Mouse (Mus musculus): ENCODE results near the gene C2cd4d. TPM values are rescaled to one million over a fixed set of nuclear protein-coding genes. Genes with fewer than 3 reads are reported as not detected.

Gene C2cd4d
- polyA plus RNA-seq, 1 experiment from 2014 or later, result 0.52 TPM

Other genes with a start within 250 kb of the C2cd4d start
- gene Gm10696, start 184.2 kb upstream of the C2cd4d start, polyA plus RNA-seq (2015; fragmentation: Nextera tagmentation; extraction: Ambion mirVana), result not detected in 2 replicates
- gene Gm5286, start 165.7 kb upstream of the C2cd4d start, polyA plus RNA-seq (2015; fragmentation: Nextera tagmentation; extraction: Ambion mirVana), result not detected in 2 replicates
- not detected in 2 replicates for gene Gm4778, start 98.4 kb upstream of the C2cd4d start, polyA plus RNA-seq (2015; fragmentation: Nextera tagmentation; extraction: Ambion mirVana)
- gene Them4, start 52.3 kb upstream of the C2cd4d start, polyA plus RNA-seq (2015; fragmentation: Nextera tagmentation; extraction: Ambion mirVana), result 10.6 and 10.8 TPM in 2 replicates
- gene Them5, start 20.3 kb upstream of the C2cd4d start, polyA plus RNA-seq (2015; fragmentation: Nextera tagmentation; extraction: Ambion mirVana), result not detected in 2 replicates
- 3.3 and 3.6 TPM in 2 replicates for gene Rorc, start 10.4 kb downstream of the C2cd4d start, polyA plus RNA-seq (2015; fragmentation: Nextera tagmentation; extraction: Ambion mirVana)
- 0.08 TPM in 2 replicates for gene Lingo4, start 36.1 kb downstream of the C2cd4d start, polyA plus RNA-seq (2015; fragmentation: Nextera tagmentation; extraction: Ambion mirVana)
- 8.6 and 8.8 TPM in 2 replicates for gene Tdrkh, start 50.8 kb downstream of the C2cd4d start, polyA plus RNA-seq (2015; fragmentation: Nextera tagmentation; extraction: Ambion mirVana)
- 59.8 and 62.9 TPM in 2 replicates for gene Mrpl9, start 80.9 kb downstream of the C2cd4d start, polyA plus RNA-seq (2015; fragmentation: Nextera tagmentation; extraction: Ambion mirVana)
- gene Oaz3, start 81.5 kb downstream of the C2cd4d start, polyA plus RNA-seq (2015; fragmentation: Nextera tagmentation; extraction: Ambion mirVana), result 0.27 and 0.38 TPM in 2 replicates
- gene Celf3, start 115.9 kb downstream of the C2cd4d start, polyA plus RNA-seq (2015; fragmentation: Nextera tagmentation; extraction: Ambion mirVana), result 1.5 and 1.6 TPM in 2 replicates
- gene Riiad1, start 117.9 kb downstream of the C2cd4d start, polyA plus RNA-seq (2015; fragmentation: Nextera tagmentation; extraction: Ambion mirVana), result 4.0 and 4.4 TPM in 2 replicates
- gene Snx27, start 220.3 kb downstream of the C2cd4d start, polyA plus RNA-seq (2015; fragmentation: Nextera tagmentation; extraction: Ambion mirVana), result 32.8 and 36.0 TPM in 2 replicates

Data from heart, embryonic 13.5 days (tissue).